Mouse (Mus musculus) MEL (cell line): ENCODE results near the gene Vti1a. TPM values are rescaled to one million over a fixed set of nuclear protein-coding genes. Genes with fewer than 3 reads are reported as not detected.

Source experiments
- DNase-seq: peaks from one replicate; pipeline ENCODE4 v3.0.0; 2011; ENCODE audit warnings: low read depth, low spot score
- H3K27ac ChIP-seq: 2 replicates; pipeline ENCODE4 v1.5.1; 2012; ENCODE audit warnings: low read depth, mild to moderate bottlenecking, control low read depth, low read length, moderate library complexity; ENCODE audit not compliant: control insufficient read depth
- H3K27me3 ChIP-seq, 2 experiments: fragments of 150-350 bp in 1 of 2; sonication (generic) in 1 of 2; 2 replicates each; pipeline ENCODE4 v1.6.1; 2012; ENCODE audit warnings: low read length in 2 of 2, mild to moderate bottlenecking in 2 of 2, improper control_type of control experiment in 1 of 2, moderate library complexity in 1 of 2; ENCODE audit not compliant: insufficient read depth in 2 of 2, control insufficient read depth in 1 of 2
- H3K36me3 ChIP-seq, 2 experiments: 2 replicates each; pipeline ENCODE4 v1.6.1; 2012 to 2014; ENCODE audit warnings: low read length in 2 of 2, improper control_type of control experiment in 1 of 2, inconsistent platforms in 1 of 2, mild to moderate bottlenecking in 1 of 2; ENCODE audit not compliant: insufficient read depth in 2 of 2, control insufficient read depth in 1 of 2
- H3K4me1 ChIP-seq, 2 experiments: fragments of 150-350 bp in 1 of 2; sonication (generic) in 1 of 2; 2 replicates each; pipeline ENCODE4 v1.6.1; 2012; ENCODE audit warnings: low read length in 2 of 2, improper control_type of control experiment in 1 of 2, mild to moderate bottlenecking in 1 of 2; ENCODE audit not compliant: insufficient read depth in 2 of 2, control insufficient read depth in 1 of 2
- H3K4me3 ChIP-seq, 2 experiments: fragments of 150-350 bp in 1 of 2; sonication (generic) in 1 of 2; 2 replicates each; pipeline ENCODE4 v1.5.1; 2012; ENCODE audit warnings: low read depth in 2 of 2, low read length in 2 of 2, mild to moderate bottlenecking in 2 of 2, moderate library complexity in 2 of 2, control low read depth in 1 of 2, improper control_type of control experiment in 1 of 2; ENCODE audit not compliant: control insufficient read depth in 1 of 2, insufficient read depth in 1 of 2
- H3K79me2 ChIP-seq: 2 replicates; pipeline ENCODE4 v1.6.1; 2012; ENCODE audit warnings: mild to moderate bottlenecking, low read length, moderate library complexity; ENCODE audit not compliant: control insufficient read depth, poor library complexity, insufficient read depth
- H3K9ac ChIP-seq: 2 replicates; pipeline ENCODE4 v1.6.1; 2012; ENCODE audit warnings: low read depth, mild to moderate bottlenecking, control low read depth, low read length, moderate library complexity; ENCODE audit not compliant: control insufficient read depth, poor library complexity, severe bottlenecking
- H3K9me3 ChIP-seq: fragments of 150-350 bp; sonication (generic); replicated peaks from 2 replicates; pipeline ENCODE4 v1.6.1; 2012; ENCODE audit warnings: mild to moderate bottlenecking, low read length, improper control_type of control experiment, moderate library complexity; ENCODE audit not compliant: insufficient read depth
- CHD1 ChIP-seq: IDR thresholded peaks from 2 replicates; pipeline ENCODE4 v1.6.1; 2012; ENCODE audit warnings: low read depth, mild to moderate bottlenecking, inconsistent platforms, low read length, improper control_type of control experiment
- CHD2 ChIP-seq: IDR thresholded peaks from 2 replicates; pipeline ENCODE4 v1.6.1; 2011; ENCODE audit warnings: low read length, improper control_type of control experiment
- CTCF ChIP-seq, 3 experiments: IDR thresholded peaks in 2 of 3; conservative IDR thresholded peaks in 1 of 3; 2 replicates each; pipeline ENCODE4 v1.5.1; 2011 to 2012; ENCODE audit warnings: low read length in 3 of 3, low read depth in 2 of 3, mild to moderate bottlenecking in 2 of 3, improper control_type of control experiment in 1 of 3, inconsistent platforms in 1 of 3, mixed read lengths in 1 of 3, moderate library complexity in 1 of 3; ENCODE audit not compliant: control insufficient read depth in 1 of 3, insufficient read depth in 1 of 3, poor library complexity in 1 of 3, severe bottlenecking in 1 of 3
- E2F4 ChIP-seq: IDR thresholded peaks from 2 replicates; pipeline ENCODE4 v1.6.1; 2011; ENCODE audit warnings: low read depth, low read length, improper control_type of control experiment, borderline replicate concordance
- GATA1 ChIP-seq: IDR thresholded peaks from 2 replicates; pipeline ENCODE4 v1.6.1; 2011; ENCODE audit warnings: low read depth, low read length, improper control_type of control experiment
- HCFC1 ChIP-seq: IDR thresholded peaks from 2 replicates; pipeline ENCODE4 v1.6.1; 2012; ENCODE audit warnings: low read depth, mild to moderate bottlenecking, inconsistent platforms, low read length, improper control_type of control experiment, moderate library complexity
- JUND ChIP-seq: IDR thresholded peaks from 2 replicates; pipeline ENCODE4 v1.6.1; 2011; ENCODE audit warnings: low read depth, mild to moderate bottlenecking, improper control_type of control experiment, low read length
- MAFK ChIP-seq: IDR thresholded peaks from 2 replicates; pipeline ENCODE4 v1.6.1; 2011; ENCODE audit warnings: low read depth, mild to moderate bottlenecking, low read length, improper control_type of control experiment, borderline replicate concordance
- MAX ChIP-seq: IDR thresholded peaks from 2 replicates; pipeline ENCODE4 v1.6.1; 2011; ENCODE audit warnings: low read length, improper control_type of control experiment
- MXI1 ChIP-seq: IDR thresholded peaks from 2 replicates; pipeline ENCODE4 v1.6.1; 2011; ENCODE audit warnings: mild to moderate bottlenecking, low read depth, low read length, improper control_type of control experiment
- MYB ChIP-seq: IDR thresholded peaks from 2 replicates; pipeline ENCODE4 v1.6.1; 2011; ENCODE audit warnings: mild to moderate bottlenecking, low read depth, low read length, improper control_type of control experiment
- MYC ChIP-seq: IDR thresholded peaks from 2 replicates; pipeline ENCODE4 v1.6.1; 2011; ENCODE audit warnings: low read depth, mild to moderate bottlenecking, low read length, improper control_type of control experiment, moderate library complexity
- NELFE ChIP-seq: IDR thresholded peaks from 2 replicates; pipeline ENCODE4 v1.6.1; 2011; ENCODE audit warnings: low read depth, low read length, improper control_type of control experiment
- NRF1 ChIP-seq: IDR thresholded peaks from 2 replicates; pipeline ENCODE4 v1.6.1; 2014; ENCODE audit warnings: low read depth, mild to moderate bottlenecking, inconsistent platforms, low read length, improper control_type of control experiment, moderate library complexity; ENCODE audit not compliant: poor library complexity, insufficient read depth, severe bottlenecking
- POLR2A ChIP-seq, 2 experiments: IDR thresholded peaks; 2 replicates each; pipeline ENCODE4 v1.6.1; 2011 to 2012; ENCODE audit warnings: low read length in 2 of 2, mild to moderate bottlenecking in 2 of 2, control low read depth in 1 of 2, improper control_type of control experiment in 1 of 2, low read depth in 1 of 2, moderate library complexity in 1 of 2; ENCODE audit not compliant: control insufficient read depth in 1 of 2, insufficient read depth in 1 of 2, poor library complexity in 1 of 2
- POLR2AphosphoS2 ChIP-seq: IDR thresholded peaks from 2 replicates; pipeline ENCODE4 v1.6.1; 2011; ENCODE audit warnings: low read length, improper control_type of control experiment
- POLR2AphosphoS5 ChIP-seq: IDR thresholded peaks from 2 replicates; pipeline ENCODE4 v1.6.1; 2012; ENCODE audit warnings: low read depth, borderline replicate concordance, mild to moderate bottlenecking, inconsistent platforms, low read length, moderate library complexity, mixed read lengths
- RAD21 ChIP-seq: IDR thresholded peaks from 2 replicates; pipeline ENCODE4 v1.6.1; 2011; ENCODE audit warnings: mild to moderate bottlenecking, low read depth, low read length, improper control_type of control experiment
- SIN3A ChIP-seq: IDR thresholded peaks from 2 replicates; pipeline ENCODE4 v1.6.1; 2012; ENCODE audit warnings: low read length, improper control_type of control experiment, inconsistent platforms
- TAL1 ChIP-seq: IDR thresholded peaks from 2 replicates; pipeline ENCODE4 v1.6.1; 2012; ENCODE audit warnings: mild to moderate bottlenecking, inconsistent platforms, low read length, moderate library complexity, mixed read lengths
- TBP ChIP-seq: IDR thresholded peaks from 2 replicates; pipeline ENCODE4 v1.8.0; 2011; ENCODE audit warnings: low read depth, low read length, improper control_type of control experiment
- TCF12 ChIP-seq: IDR thresholded peaks from 2 replicates; pipeline ENCODE4 v1.6.1; 2014; ENCODE audit warnings: low read depth, mild to moderate bottlenecking, inconsistent platforms, low read length, improper control_type of control experiment, moderate library complexity
- UBTF ChIP-seq: IDR thresholded peaks from 2 replicates; pipeline ENCODE4 v1.6.1; 2012; ENCODE audit warnings: low read depth, mild to moderate bottlenecking, inconsistent platforms, low read length, improper control_type of control experiment, moderate library complexity, borderline replicate concordance; ENCODE audit not compliant: insufficient read depth
- USF2 ChIP-seq, 2 experiments: IDR thresholded peaks; 2 replicates each; pipeline ENCODE4 v1.6.1; 2011 to 2012; ENCODE audit warnings: improper control_type of control experiment in 2 of 2, low read length in 2 of 2, borderline replicate concordance in 1 of 2, inconsistent platforms in 1 of 2, low read depth in 1 of 2, mild to moderate bottlenecking in 1 of 2; ENCODE audit not compliant: insufficient read depth in 1 of 2
- ZKSCAN1 ChIP-seq: IDR thresholded peaks from 2 replicates; pipeline ENCODE4 v1.6.1; 2012; ENCODE audit warnings: low read depth, mild to moderate bottlenecking, inconsistent platforms, low read length, improper control_type of control experiment, moderate library complexity
- ZMIZ1 ChIP-seq: IDR thresholded peaks from 2 replicates; pipeline ENCODE4 v1.6.1; 2012; ENCODE audit warnings: low read depth, mild to moderate bottlenecking, inconsistent platforms, low read length, improper control_type of control experiment, moderate library complexity
- polyA plus RNA-seq, 2 experiments: library from polyadenylated mRNA; stranded (reverse) in 1 of 2; unstranded in 1 of 2; fragments of >175 nt in 1 of 2; fragments of >200 nt in 1 of 2; gene quantifications; 2 replicates each; pipeline versions ENCODE4 v1.2.1 to v1.2.4; 2012; ENCODE audit warnings: low replicate concordance in 2 of 2, low read depth in 1 of 2; ENCODE audit not compliant: insufficient read length in 2 of 2, insufficient read depth in 1 of 2, missing spikeins in 1 of 2
- total RNA-seq: library from RNA; depleted of rRNA; stranded (reverse); fragments of 300-350 nt; gene quantifications from 2 replicates; pipeline ENCODE4 v1.2.3, GENCODE M21; 2012

The Vti1a gene
- total and polyA plus RNA-seq, 3 experiments = 37.2 to 119 (median 42.8) TPM

DNA sequence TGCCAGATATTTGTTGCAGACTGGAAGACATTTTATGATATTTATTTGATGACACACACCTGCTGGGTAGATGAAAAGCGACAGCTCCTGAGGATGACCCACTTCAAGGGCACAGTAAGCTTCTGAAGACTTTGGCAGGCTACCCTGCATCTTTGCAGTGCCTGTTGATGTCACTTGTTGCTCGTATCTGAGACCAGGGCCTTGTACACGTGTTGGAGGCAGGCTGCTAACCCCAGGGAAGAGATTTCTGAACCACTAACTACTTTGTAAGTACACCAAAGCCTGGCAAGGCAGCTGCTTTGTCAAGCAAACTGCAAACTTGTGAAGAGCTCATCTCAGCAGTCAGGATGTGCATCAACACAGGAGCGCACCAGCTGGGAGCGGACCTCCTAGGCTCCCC is 225.5 kb downstream of the Vti1a start:
- Histone ChIP-seq H3K4me3 (no peak overlapping the region), H3K79me2 (no peaks in the 10 kb centered on the region), H3K27me3 (no peaks in the 10 kb centered on the region), H3K36me3 (peaks cover 0 to 15% of the 10 kb centered on the region in 2 experiments; a peak in 2 of 4 replicates), H3K27ac (no peak overlapping the region), H3K9me3 (no peaks in the 10 kb centered on the region), H3K9ac (no peak overlapping the region), H3K4me1 (peaks cover 2 to 19% of the 10 kb centered on the region in 2 experiments; a peak in 3 of 4 replicates)
- DNase-seq = no peak
- TF ChIP-seq SIN3A (no peak), CHD1 (no peak), E2F4 (no peak), HCFC1 (no peak), GATA1 (no peak), TCF12 (no peak), NELFE (no peak), MYB (no peak), POLR2A (IDR thresholded peaks at IDR 0.05; ENCODE audit: control insufficient read depth in 1 of 2, insufficient read depth in 1 of 2, low read depth in 1 of 2, low read length in 2 of 2, poor library complexity in 1 of 2) (no peak), MAX (no peak)

DNA sequence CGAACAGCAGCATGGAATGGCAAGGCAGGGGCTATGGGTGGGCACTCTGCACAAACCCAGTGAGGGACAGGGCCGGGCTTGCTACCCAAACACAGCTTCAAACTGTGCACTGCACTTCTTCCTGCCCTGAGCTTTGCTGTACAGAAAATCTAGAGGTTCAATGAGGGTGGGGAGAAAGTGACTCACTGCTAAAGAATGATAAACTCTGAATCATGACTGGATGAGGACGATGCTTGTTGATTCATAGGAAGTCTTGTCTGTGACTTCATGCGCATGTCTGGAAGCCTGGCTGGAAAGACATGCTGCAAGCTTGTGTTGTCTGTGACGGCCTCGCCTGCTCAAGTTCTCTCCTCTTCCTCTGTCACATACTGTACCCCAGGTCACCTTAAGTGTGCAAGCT is 226.4 kb downstream of the Vti1a start:
- H3K36me3 ChIP-seq = peaks cover 0 to 15% of the 10 kb centered on the region in 2 experiments; a peak in 2 of 4 replicates

DNA sequence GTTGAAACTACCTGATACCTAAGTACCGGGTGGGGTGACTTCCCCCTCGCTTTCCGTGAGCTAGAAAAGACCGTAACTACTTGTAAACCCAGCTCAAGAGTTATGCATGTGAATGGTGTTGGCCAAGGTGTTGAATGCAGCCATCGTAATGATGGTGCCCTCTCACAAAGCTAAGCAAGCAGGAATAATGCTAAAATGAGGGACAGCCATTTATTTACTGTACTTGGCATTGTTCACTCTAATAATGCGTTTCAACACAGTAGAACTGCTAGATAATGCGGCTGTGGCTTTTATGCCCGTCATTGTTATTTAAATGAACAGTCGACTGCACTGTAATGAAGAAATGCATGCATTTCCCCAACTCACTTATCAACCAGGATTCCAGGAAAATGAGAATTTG is 227.1 kb downstream of the Vti1a start:
- Histone ChIP-seq H3K36me3 (peaks cover 0 to 15% of the 10 kb centered on the region in 2 experiments; a peak in 2 of 4 replicates), H3K27me3 (no peaks in the 10 kb centered on the region), H3K79me2 (no peaks in the 10 kb centered on the region), H3K27ac (no peak overlapping the region), H3K9ac (no peak overlapping the region), H3K4me1 (peaks cover 2 to 19% of the 10 kb centered on the region in 2 experiments; a peak in 3 of 4 replicates), H3K4me3 (no peak overlapping the region), H3K9me3 (no peaks in the 10 kb centered on the region)
- no peak for DNase-seq
- TF ChIP-seq UBTF (no peak), MAFK (no peak), TAL1 (no peak), TBP (no peak), ZMIZ1 (no peak), MAX (no peak), RAD21 (no peak), POLR2AphosphoS2 (no peak), NRF1 (no peak), MXI1 (no peak), GATA1 (no peak), POLR2AphosphoS5 (no peak), CTCF (IDR thresholded peaks at IDR 0.05 in 2 of 3, conservative IDR thresholded peaks at IDR 0.05 in 1 of 3; ENCODE audit: control insufficient read depth in 1 of 3, insufficient read depth in 1 of 3, low read depth in 2 of 3, low read length in 3 of 3, poor library complexity in 1 of 3, severe bottlenecking in 1 of 3) (no peak), MYC (no peak), HCFC1 (no peak), TCF12 (no peak), CHD2 (no peak), ZKSCAN1 (no peak)
- TF ChIP-seq, all 39 proteins: peak for 0

More for the DNA sequence above, 226.4 kb downstream of the Vti1a start:
- Histone ChIP-seq H3K27me3 (no peaks in the 10 kb centered on the region), H3K4me1 (peaks cover 2 to 19% of the 10 kb centered on the region in 2 experiments; a peak in 3 of 4 replicates)
- TF ChIP-seq MAX (no peak), JUND (0 out of 2 replicates have a peak, but pooled peaks have one; percentile 33), USF2 (IDR thresholded peaks at IDR 0.05; ENCODE audit: borderline replicate concordance in 1 of 2, insufficient read depth in 1 of 2, low read depth in 1 of 2, low read length in 2 of 2) (no peak), SIN3A (no peak), TAL1 (no peak), MXI1 (no peak)
- TF ChIP-seq, all 39 proteins: peak for 1
- peak; percentile 51 for DNase-seq
- no peaks in the 10 kb centered on the region for H3K79me2 ChIP-seq
- no peaks in the 10 kb centered on the region for H3K9me3 ChIP-seq
- no peak overlapping the region for H3K4me3 ChIP-seq
- no peak overlapping the region for H3K27ac ChIP-seq
- no peak overlapping the region for H3K9ac ChIP-seq
